Mouse (Mus musculus): ENCODE measurements around the gene Plekhg5.

Plekhg5 gene

GRCm38 (mm10) chr4:152146033-152146827 is 73.9 kb downstream of the Plekhg5 start:
- DNase-seq (ENCODE audit: low spot score in 2 of 2) = no peak

GRCm38 (mm10) chr4:152150546-152150945 is 78.2 kb downstream of the Plekhg5 start:
- DNase-seq (ENCODE audit: low spot score in 2 of 2) = no peak

GRCm38 (mm10) chr4:152151451-152151965 is 79.2 kb downstream of the Plekhg5 start:
- DNase-seq (ENCODE audit: low spot score in 2 of 2) = no peak

GRCm38 (mm10) chr4:152151966-152152544 is 79.8 kb downstream of the Plekhg5 start, which contains the start of gene Espn:
Espn (minus strand) TSS chr4:152152371.
- peak; percentile 59 to 62 for DNase-seq (ENCODE audit: low spot score in 2 of 2)

- peak; percentile 86 to 87 for DNase-seq (ENCODE audit: low spot score in 2 of 2)
Observed at GRCm38 (mm10) chr4:152153771-152154177, 81.5 kb downstream of the Plekhg5 start.

- no peak for DNase-seq (ENCODE audit: low spot score in 2 of 2)
Observed at GRCm38 (mm10) chr4:152155019-152155418, 82.7 kb downstream of the Plekhg5 start.

GRCm38 (mm10) chr4:152157779-152158584 is 85.7 kb downstream of the Plekhg5 start:
- DNase-seq (ENCODE audit: low spot score in 2 of 2) = peak in 1 of 2 experiments; percentile 47

- peak in 1 of 2 experiments; percentile 56 for DNase-seq (ENCODE audit: low spot score in 2 of 2)
Observed at GRCm38 (mm10) chr4:152158585-152159284, 86.4 kb downstream of the Plekhg5 start, which contains the start of gene Hes2. Hes2 (plus strand) TSS chr4:152158867.

- DNase-seq (ENCODE audit: low spot score in 2 of 2) = no peak
Observed at GRCm38 (mm10) chr4:152159285-152159678, 87.0 kb downstream of the Plekhg5 start.

GRCm38 (mm10) chr4:152160748-152161147 is 88.5 kb downstream of the Plekhg5 start:
- DNase-seq (ENCODE audit: low spot score in 2 of 2) = peak in 1 of 2 experiments; percentile 48

- no peak for DNase-seq (ENCODE audit: low spot score in 2 of 2)
Observed at GRCm38 (mm10) chr4:152161601-152162000, 89.3 kb downstream of the Plekhg5 start.

- DNase-seq (ENCODE audit: low spot score in 2 of 2) = no peak
Observed at GRCm38 (mm10) chr4:152162748-152163147, 90.5 kb downstream of the Plekhg5 start.

Measured in urinary bladder, adult 18-20 months (tissue).